Mouse (Mus musculus) urinary bladder, adult 18-20 months (tissue): ENCODE measurements at regions not wholly inside any gene's neighbourhood (a gene's known extent, or its start where the extent isn't known, plus 50 kb on each side); places are given as distances from the start of the nearest gene placed in this dataset.

Experiments
- DNase-seq, 2 experiments: peaks; one replicate each; pipeline ENCODE4 v3.0.0; 2022; ENCODE audit warnings: low spot score in 2 of 2, mixed read lengths in 2 of 2

GRCm38 (mm10) chr6:103414888-103415287 lies 95.5 kb upstream of the Chl1 start:
- DNase-seq = no peak

DNA sequence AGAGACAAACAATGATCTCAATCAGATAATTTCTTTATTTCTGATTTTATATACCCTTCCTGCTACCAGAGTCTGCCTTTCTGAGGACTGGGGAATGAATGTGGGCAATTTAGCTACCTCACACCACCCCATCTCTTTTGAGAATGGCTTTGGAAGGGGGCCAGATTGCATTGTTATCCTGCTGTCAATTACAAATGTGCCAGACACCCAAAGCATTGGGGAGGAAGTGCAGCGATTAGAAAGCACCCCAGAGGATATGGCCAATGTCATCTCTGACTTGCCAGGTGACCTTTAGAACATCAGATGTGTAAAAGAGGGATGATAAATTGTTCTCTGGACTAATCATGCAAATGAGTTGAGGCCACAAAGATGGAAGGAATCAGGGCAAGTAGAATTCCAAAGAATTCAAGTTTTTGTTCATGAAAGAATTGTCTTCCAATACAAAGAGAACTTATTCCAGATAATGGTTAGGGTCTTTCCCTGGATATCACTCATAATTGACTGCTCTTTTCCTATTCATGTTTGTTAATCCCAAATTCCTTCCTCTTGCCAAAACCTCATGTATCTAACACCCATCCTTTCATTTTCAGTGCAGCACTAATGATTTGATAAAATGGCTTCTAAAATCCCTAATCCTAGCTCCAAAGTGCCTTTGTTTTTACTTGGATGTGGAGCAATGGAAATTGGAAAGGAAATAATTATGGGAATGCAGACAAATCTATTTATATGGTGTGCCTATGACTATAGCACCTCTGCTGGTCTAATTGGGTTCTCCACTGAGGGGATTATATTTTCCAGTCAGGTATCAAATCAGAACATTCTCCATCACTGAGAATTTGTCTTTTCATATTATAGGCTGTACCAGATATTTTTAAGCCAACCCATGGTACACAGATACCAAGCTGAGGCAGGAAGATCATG lies 89.1 kb upstream of the Chl1 start:
- no peak for DNase-seq

- DNase-seq = no peak
Observed at GRCm38 (mm10) chr6:103430933-103431594, 79.3 kb upstream of the Chl1 start.

- no peak for DNase-seq
Observed at GRCm38 (mm10) chr6:103431595-103431957, 78.8 kb upstream of the Chl1 start.
